Mouse (Mus musculus): Measurements from ENCODE around the gene Ninl. TPM values are rescaled to one million over a fixed set of nuclear protein-coding genes. Genes with fewer than 3 reads are reported as not detected.

Gene Ninl
- total RNA-seq, 1 experiment = 22.4 TPM

DNA sequence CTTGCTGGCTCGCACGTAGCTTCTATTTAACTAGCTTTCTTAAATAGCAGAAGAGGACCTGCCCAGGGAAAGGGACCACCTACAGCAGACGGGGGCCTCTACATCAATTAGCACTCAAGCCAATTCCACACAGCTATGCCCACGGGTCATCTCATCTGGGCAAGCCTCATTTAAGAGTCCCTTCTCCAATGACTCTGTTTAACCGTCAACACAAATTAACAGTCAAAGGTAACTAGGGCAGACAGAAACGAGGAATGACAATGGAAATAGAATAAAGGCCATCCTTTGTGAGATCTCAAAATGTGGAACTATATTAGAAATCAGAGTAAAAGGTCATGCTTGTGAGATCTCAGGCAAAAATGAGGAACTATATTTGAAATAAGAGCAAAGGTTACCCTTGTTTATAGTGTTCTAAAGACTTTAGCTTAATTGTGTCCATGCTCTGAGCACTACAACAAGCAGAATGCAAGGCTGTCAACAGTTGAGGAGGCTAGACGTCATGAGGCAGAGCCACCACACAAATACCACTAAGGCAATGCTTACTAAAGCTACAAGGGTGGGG, 143.4 kb downstream of the Ninl start:
- Histone ChIP-seq H3K4me3 (ENCODE audit: insufficient read depth in 1 of 2, low read depth in 1 of 2, low read length in 2 of 2, poor library complexity in 1 of 2, severe bottlenecking in 1 of 2) (no peak overlapping the region), H3K4me1 (ENCODE audit: control insufficient read depth in 2 of 2, insufficient read depth in 2 of 2, low read length in 2 of 2, poor library complexity in 1 of 2) (no peaks in the 10 kb centered on the region; a peak in 1 of 4 replicates), H3K36me3 (ENCODE audit: control insufficient read depth, insufficient read depth, low read length, poor library complexity, severe bottlenecking) (peaks cover 3% of the 10 kb centered on the region; the same call in 1 of the 2 replicates), H3K27ac (ENCODE audit: insufficient read depth, low read depth, low read length, poor library complexity, severe bottlenecking) (no peak overlapping the region), H3K9ac (ENCODE audit: insufficient read depth, low read depth, low read length, poor library complexity, severe bottlenecking) (no peak overlapping the region), H3K9me3 (ENCODE audit: control insufficient read depth, insufficient read depth, low read depth, low read length) (no peaks in the 10 kb centered on the region)
- in situ Hi-C loops (cut with MboI; ENCODE audit: low sequenced_read_pairs in 2 of 2, unreplicated experiment in 2 of 2) = no loop called here
- no peak for DNase-seq (ENCODE audit: low read depth, low spot score)
- no peak for TF ChIP-seq MAFK (IDR thresholded peaks at IDR 0.05; ENCODE audit: insufficient read depth, low read depth, low read length)
- no peak for TF ChIP-seq HCFC1 (IDR thresholded peaks at IDR 0.05; ENCODE audit: borderline replicate concordance, insufficient read depth, low read length)
- TF ChIP-seq ZC3H11A (IDR thresholded peaks at IDR 0.05; ENCODE audit: borderline replicate concordance, low read depth, low read length) = no peak
- TF ChIP-seq CHD2 (IDR thresholded peaks at IDR 0.05; ENCODE audit: low read depth, low read length) = no peak
- no peak for TF ChIP-seq ZNF384 (IDR thresholded peaks at IDR 0.05; ENCODE audit: low read depth, low read length)

DNA sequence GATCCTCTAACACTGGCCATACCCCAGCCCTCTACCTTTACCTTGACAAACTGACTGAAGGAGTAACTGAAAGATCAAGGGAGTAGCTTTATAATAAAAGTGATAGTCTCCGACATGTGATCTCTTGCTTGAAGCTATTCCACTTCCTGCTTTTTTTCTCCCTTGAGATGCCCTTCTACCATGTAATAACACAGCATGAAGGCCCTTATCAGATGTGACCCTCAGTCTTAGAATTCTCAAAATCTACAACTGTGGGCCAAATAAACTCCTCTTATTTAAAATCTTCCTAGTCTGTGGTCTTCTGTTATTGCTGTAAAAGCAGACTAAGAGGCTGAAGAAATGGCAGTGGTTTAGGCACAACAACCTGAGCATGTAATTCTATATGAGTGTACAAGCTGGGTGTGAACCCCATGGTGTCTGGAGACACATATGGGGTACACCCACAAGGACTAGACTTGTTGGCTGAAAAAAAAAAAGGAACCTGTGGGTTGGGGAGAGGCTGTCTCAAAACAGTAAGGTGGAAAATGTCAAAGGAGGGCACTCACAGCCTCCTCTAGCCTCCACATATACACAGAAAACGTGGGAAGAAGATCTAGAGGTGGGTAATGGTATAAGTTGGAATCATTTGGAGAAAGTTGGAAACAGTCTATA, 144.4 kb downstream of the Ninl start:
- H3K9ac ChIP-seq (ENCODE audit: insufficient read depth, low read depth, low read length, poor library complexity, severe bottlenecking) = no peak overlapping the region
- in situ Hi-C loops (cut with MboI; ENCODE audit: low sequenced_read_pairs in 2 of 2, unreplicated experiment in 2 of 2) = no loop called here

DNA sequence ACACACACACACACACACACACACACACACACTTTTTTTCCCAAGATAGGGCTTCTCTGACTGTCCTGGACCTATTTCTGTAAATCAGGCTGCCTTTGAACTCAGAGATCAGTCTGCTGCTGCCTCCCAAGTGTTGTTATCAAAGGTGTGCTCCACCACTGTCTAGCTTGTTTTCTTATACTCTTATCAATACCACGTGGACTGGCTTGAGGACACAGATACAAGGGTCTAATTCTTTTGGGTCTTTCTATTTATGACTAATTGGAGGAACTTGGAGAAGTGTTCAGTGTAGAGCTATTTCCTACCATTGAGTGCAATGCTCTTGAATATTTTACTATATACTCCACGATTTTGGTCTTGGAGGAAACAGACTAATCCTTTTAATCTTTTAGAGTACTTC, 151.8 kb downstream of the Ninl start:
- no peaks in the 10 kb centered on the region; the same call in 1 of the 2 replicates for H3K36me3 ChIP-seq (ENCODE audit: control insufficient read depth, insufficient read depth, low read length, poor library complexity, severe bottlenecking)
- no peak for TF ChIP-seq ZC3H11A (IDR thresholded peaks at IDR 0.05; ENCODE audit: borderline replicate concordance, low read depth, low read length)
- no peak for TF ChIP-seq ZNF384 (IDR thresholded peaks at IDR 0.05; ENCODE audit: low read depth, low read length)
- no peak for TF ChIP-seq MAFK (IDR thresholded peaks at IDR 0.05; ENCODE audit: insufficient read depth, low read depth, low read length)
- no peak for TF ChIP-seq HCFC1 (IDR thresholded peaks at IDR 0.05; ENCODE audit: borderline replicate concordance, insufficient read depth, low read length)
- no peak for TF ChIP-seq CHD2 (IDR thresholded peaks at IDR 0.05; ENCODE audit: low read depth, low read length)
- no peaks in the 10 kb centered on the region for H3K9me3 ChIP-seq (ENCODE audit: control insufficient read depth, insufficient read depth, low read depth, low read length)
- no peak overlapping the region for H3K27ac ChIP-seq (ENCODE audit: insufficient read depth, low read depth, low read length, poor library complexity, severe bottlenecking)
- in situ Hi-C loops (cut with MboI; ENCODE audit: low sequenced_read_pairs in 2 of 2, unreplicated experiment in 2 of 2) = no loop called here
- DNase-seq (ENCODE audit: low read depth, low spot score) = no peak
- H3K9ac ChIP-seq (ENCODE audit: insufficient read depth, low read depth, low read length, poor library complexity, severe bottlenecking) = no peak overlapping the region
- H3K4me3 ChIP-seq (ENCODE audit: insufficient read depth in 1 of 2, low read depth in 1 of 2, low read length in 2 of 2, poor library complexity in 1 of 2, severe bottlenecking in 1 of 2) = no peak overlapping the region
- no peaks in the 10 kb centered on the region for H3K4me1 ChIP-seq (ENCODE audit: control insufficient read depth in 2 of 2, insufficient read depth in 2 of 2, low read length in 2 of 2, poor library complexity in 1 of 2)

More for the DNA sequence above, 144.4 kb downstream of the Ninl start:
- Histone ChIP-seq H3K9me3 (ENCODE audit: control insufficient read depth, insufficient read depth, low read depth, low read length) (no peaks in the 10 kb centered on the region), H3K36me3 (ENCODE audit: control insufficient read depth, insufficient read depth, low read length, poor library complexity, severe bottlenecking) (no peaks in the 10 kb centered on the region), H3K27ac (ENCODE audit: insufficient read depth, low read depth, low read length, poor library complexity, severe bottlenecking) (no peak overlapping the region), H3K4me3 (ENCODE audit: insufficient read depth in 1 of 2, low read depth in 1 of 2, low read length in 2 of 2, poor library complexity in 1 of 2, severe bottlenecking in 1 of 2) (no peak overlapping the region), H3K4me1 (ENCODE audit: control insufficient read depth in 2 of 2, insufficient read depth in 2 of 2, low read length in 2 of 2, poor library complexity in 1 of 2) (no peaks in the 10 kb centered on the region; a peak in 1 of 4 replicates)
- no peak for DNase-seq (ENCODE audit: low read depth, low spot score)
- TF ChIP-seq MAFK (IDR thresholded peaks at IDR 0.05; ENCODE audit: insufficient read depth, low read depth, low read length) = no peak
- TF ChIP-seq HCFC1 (IDR thresholded peaks at IDR 0.05; ENCODE audit: borderline replicate concordance, insufficient read depth, low read length) = no peak
- no peak for TF ChIP-seq CHD2 (IDR thresholded peaks at IDR 0.05; ENCODE audit: low read depth, low read length)
- TF ChIP-seq ZC3H11A (IDR thresholded peaks at IDR 0.05; ENCODE audit: borderline replicate concordance, low read depth, low read length) = no peak
- no peak for TF ChIP-seq ZNF384 (IDR thresholded peaks at IDR 0.05; ENCODE audit: low read depth, low read length)

DNA sequence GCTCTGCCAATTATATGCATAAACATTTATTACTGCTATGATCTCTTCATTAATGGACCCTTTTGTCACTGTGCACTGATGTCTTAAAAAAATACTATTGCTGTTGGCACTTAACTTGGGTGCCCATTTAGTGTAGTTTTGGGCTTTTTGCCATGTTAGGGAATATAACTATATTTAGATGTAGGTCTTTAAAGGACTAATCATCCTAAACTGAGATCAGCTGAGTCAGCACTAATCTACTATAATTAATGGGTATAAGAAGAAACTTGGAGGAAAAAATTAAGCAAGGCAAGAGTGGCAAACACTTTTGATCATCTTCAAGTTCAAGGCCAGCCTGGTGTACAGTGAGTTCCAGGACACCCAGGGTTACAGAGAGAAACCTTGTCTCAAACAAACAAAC, 152.9 kb downstream of the Ninl start:
- Histone ChIP-seq H3K4me3 (ENCODE audit: insufficient read depth in 1 of 2, low read depth in 1 of 2, low read length in 2 of 2, poor library complexity in 1 of 2, severe bottlenecking in 1 of 2) (no peak overlapping the region), H3K27ac (ENCODE audit: insufficient read depth, low read depth, low read length, poor library complexity, severe bottlenecking) (no peak overlapping the region), H3K9ac (ENCODE audit: insufficient read depth, low read depth, low read length, poor library complexity, severe bottlenecking) (no peak overlapping the region), H3K4me1 (ENCODE audit: control insufficient read depth in 2 of 2, insufficient read depth in 2 of 2, low read length in 2 of 2, poor library complexity in 1 of 2) (no peaks in the 10 kb centered on the region), H3K9me3 (ENCODE audit: control insufficient read depth, insufficient read depth, low read depth, low read length) (no peaks in the 10 kb centered on the region), H3K36me3 (ENCODE audit: control insufficient read depth, insufficient read depth, low read length, poor library complexity, severe bottlenecking) (no peaks in the 10 kb centered on the region; the same call in 1 of the 2 replicates)
- no peak for DNase-seq (ENCODE audit: low read depth, low spot score)
- in situ Hi-C loops (cut with MboI; ENCODE audit: low sequenced_read_pairs in 2 of 2, unreplicated experiment in 2 of 2) = no loop called here
- no peak for TF ChIP-seq CHD2 (IDR thresholded peaks at IDR 0.05; ENCODE audit: low read depth, low read length)
- no peak for TF ChIP-seq ZC3H11A (IDR thresholded peaks at IDR 0.05; ENCODE audit: borderline replicate concordance, low read depth, low read length)
- no peak for TF ChIP-seq MAFK (IDR thresholded peaks at IDR 0.05; ENCODE audit: insufficient read depth, low read depth, low read length)
- no peak for TF ChIP-seq HCFC1 (IDR thresholded peaks at IDR 0.05; ENCODE audit: borderline replicate concordance, insufficient read depth, low read length)
- TF ChIP-seq ZNF384 (IDR thresholded peaks at IDR 0.05; ENCODE audit: low read depth, low read length) = no peak

All from ES-E14 (cell line).